10 mouse cellular contexts compared by ENCODE assay signal in genomic region chrX:48138539-48139275, GRCm38 (mm10). TPM values are rescaled to one million over a fixed set of nuclear protein-coding genes. Genes with fewer than 3 reads are reported as not detected.
A peak's percentile ranks its signal among the peaks of the same experiment; 100 is the strongest.
DNase-seq lines count a peak whose midpoint lies in the region; ATAC-seq and TF ChIP-seq lines count a peak whose summit lies in the region.
"Had no signal": no experiment of that assay in that cellular context is flagged by ENCODE, and none has a peak within 500 bp of the region (broad histone marks: within the 10 kb centered on the region; RNA-seq: fewer than 3 reads in every experiment).

No protein-coding gene starts in this region.

- H3K4me3 ChIP-seq in spleen, adult 2 months (ENCODE audit: extremely low read depth, insufficient read depth, insufficient read length): peak overlapping the region; percentile 52
- H3K4me3 ChIP-seq in neural tube, embryonic 15.5 days (replicated peaks): no peak overlapping the region
- H3K4me3 ChIP-seq: myocyte had no signal

- H3K4me2 ChIP-seq in neural tube, embryonic 15.5 days: no peak overlapping the region

- intact Hi-C loops in gastrocnemius, postnatal 14 days (cut with DNase I; ENCODE audit: low total_unique reads): no loop called here

- H3K4me1 ChIP-seq in spleen, adult 2 months (ENCODE audit: control insufficient read depth, insufficient read depth, insufficient read length): peaks cover 30% of the 10 kb centered on the region; the same call in 1 of the 2 replicates
- H3K4me1 ChIP-seq in neural tube, embryonic 15.5 days: no peaks in the 10 kb centered on the region

- ATAC-seq in common myeloid progenitor, adult 5-6 weeks (replicated peaks; ENCODE audit: low read depth, poor library complexity, severe bottlenecking): peak; percentile 57
- ATAC-seq in neural tube, embryonic 15.5 days (ENCODE audit: low FRiP score): no peak; the same call in 1 of the 2 replicates

- H3K9ac ChIP-seq in neural tube, embryonic 15.5 days (replicated peaks): no peak overlapping the region

- H3K27me3 ChIP-seq in spleen, adult 2 months (ENCODE audit: control insufficient read depth, insufficient read depth, low read length): no peaks in the 10 kb centered on the region
- H3K27me3 ChIP-seq in neural tube, embryonic 15.5 days (replicated peaks): no peaks in the 10 kb centered on the region

- DNase-seq in spleen, adult 2 months (ENCODE audit: low read depth in 1 of 2, low spot score in 2 of 2): peak in 1 of 2 experiments; percentile 47
- DNase-seq in spleen, postnatal 14 days (ENCODE audit: low spot score in 2 of 2): no peak
- DNase-seq in liver: peak; percentile 49
- DNase-seq in retina, postnatal 1 day: peak; percentile 24
- DNase-seq in urinary bladder, postnatal 14 days (ENCODE audit: low spot score): no peak
- no peak for DNase-seq in gastrocnemius, postnatal 14 days
- DNase-seq: kidney, adult 18-20 months had no signal

- TF ChIP-seq POLR2A in spleen, adult 2 months (IDR thresholded peaks at IDR 0.05; ENCODE audit: low read depth, low read length): no peak

- H3K36me3 ChIP-seq in spleen, adult 2 months (ENCODE audit: control insufficient read depth, insufficient read depth, low read length): no peaks in the 10 kb centered on the region
- no peaks in the 10 kb centered on the region for H3K36me3 ChIP-seq in neural tube, embryonic 15.5 days

- 23% methylated on average over 7 of the region's 7 CpGs for whole genome bisulfite sequencing in spleen, adult 2 months
- WGBS in neural tube, embryonic 15.5 days: 52% methylated on average over 7 of the region's 7 CpGs

- H3K27ac ChIP-seq in spleen, adult 2 months (ENCODE audit: insufficient read depth, low read length): peak overlapping the region; percentile 97
- no peak overlapping the region; the same call in 1 of the 2 replicates for H3K27ac ChIP-seq in neural tube, embryonic 15.5 days (replicated peaks)

- no peak for TF ChIP-seq CTCF in spleen, adult 2 months (IDR thresholded peaks at IDR 0.05; ENCODE audit: extremely low read depth, insufficient read depth, insufficient read length, insufficient replicate concordance)

- no peaks in the 10 kb centered on the region for H3K9me3 ChIP-seq in neural tube, embryonic 15.5 days (replicated peaks)

RNA-seq across cellular contexts. Expression of gene Sash3, which starts 7.5 kb away (rescaled TPM):
- 100 and 106 TPM in 2 replicates for polyA plus RNA-seq in spleen, adult 2 months (2012; rRNA removed)
- 96.2 and 103 TPM in 2 replicates for total RNA-seq in common myeloid progenitor, adult 5-6 weeks (2017)
- 1.1 and 18.9 TPM in 2 replicates for polyA plus RNA-seq in neural tube, embryonic 15.5 days (2015; fragmentation: Nextera tagmentation; extraction: Ambion mirVana)
- under 1 TPM; 0.51 to 0.55 TPM for total RNA-seq in gastrocnemius, postnatal 14 days (2021)
- polyA plus RNA-seq: myocyte had no signal

RNA-seq across cellular contexts. Expression of gene Xpnpep2, which starts 30.2 kb away (rescaled TPM):
- polyA plus RNA-seq in spleen, adult 2 months (2012; rRNA removed): 0.05 and 0.08 TPM in 2 replicates
- not detected in 2 replicates for total RNA-seq in common myeloid progenitor, adult 5-6 weeks (2017)
- polyA plus RNA-seq in neural tube, embryonic 15.5 days (2015; fragmentation: Nextera tagmentation; extraction: Ambion mirVana): 0.31 and 0.54 TPM in 2 replicates
- 1 to 10 TPM in 1 of 2 experiments, under 1 TPM in 1; 0.49 to 1.7 TPM for total RNA-seq in gastrocnemius, postnatal 14 days (2021)

Comparison
In these comparisons a context has a peak if more than half of its experiments do, and no peak if none do; other contexts are left out.
1. DNase-seq: peak in liver (single experiment) and retina, postnatal 1 day (single experiment); none in spleen, postnatal 14 days (0 of 2), urinary bladder, postnatal 14 days (single experiment) and gastrocnemius, postnatal 14 days (single experiment).
2. RNA of gene Sash3, which starts 7.5 kb away (total RNA-seq): 96.2 to 103 TPM in common myeloid progenitor, adult 5-6 weeks; 0.51 to 0.55 TPM in gastrocnemius, postnatal 14 days; every median in the first group is over 10 times any median in the second.